Mouse (Mus musculus) G1E (cell line): ENCODE data around the gene Mpzl2. TPM values are rescaled to one million over a fixed set of nuclear protein-coding genes. Genes with fewer than 3 reads are reported as not detected.

Source experiments
- ATAC-seq: 2 replicates; pipeline ENCODE4 v1.8.0; 2016; ENCODE audit warnings: mild to moderate bottlenecking; ENCODE audit not compliant: insufficient number of reproducible peaks, poor library complexity, low FRiP score, severe bottlenecking; ENCODE audit errors: extremely low read depth
- DNase-seq: peaks from one replicate; pipeline ENCODE4 v3.0.0; 2012; ENCODE audit warnings: low spot score
- H3K27me3 ChIP-seq: 2 replicates; pipeline ENCODE4 v1.6.1; 2012; ENCODE audit warnings: mild to moderate bottlenecking, low read length, inconsistent platforms; ENCODE audit not compliant: insufficient read depth
- H3K36me3 ChIP-seq: replicated peaks from 2 replicates; pipeline ENCODE3; 2012; ENCODE audit warnings: mild to moderate bottlenecking, inconsistent platforms
- H3K4me1 ChIP-seq: 2 replicates; pipeline ENCODE4 v1.6.1; 2012; ENCODE audit warnings: low read depth, low read length, inconsistent platforms, mixed read lengths; ENCODE audit not compliant: insufficient read depth
- H3K4me3 ChIP-seq: 2 replicates; pipeline ENCODE4 v1.5.1; 2012; ENCODE audit warnings: low read depth, mild to moderate bottlenecking, inconsistent platforms, low read length, moderate library complexity, mixed read lengths
- H3K9me3 ChIP-seq: replicated peaks from 2 replicates; pipeline ENCODE4 v1.6.1; 2012; ENCODE audit warnings: inconsistent platforms
- CTCF ChIP-seq: IDR thresholded peaks from 2 replicates; pipeline ENCODE4 v1.5.1; 2012; ENCODE audit warnings: low read depth, low read length, inconsistent platforms, mixed read lengths
- GATA1 ChIP-seq: IDR thresholded peaks from 2 replicates; pipeline ENCODE4 v1.6.1; 2012; ENCODE audit warnings: borderline replicate concordance, low read length, inconsistent platforms, mixed read lengths
- GATA2 ChIP-seq: IDR thresholded peaks from 2 replicates; pipeline ENCODE4 v1.6.1; 2012; ENCODE audit warnings: low read depth, low read length, inconsistent platforms, borderline replicate concordance
- POLR2AphosphoS5 ChIP-seq: IDR thresholded peaks from 2 replicates; pipeline ENCODE4 v1.6.1; 2012; ENCODE audit warnings: low read depth, low read length, inconsistent platforms; ENCODE audit not compliant: insufficient replicate concordance
- TAL1 ChIP-seq: conservative IDR thresholded peaks from 2 replicates; pipeline ENCODE4 v1.6.1; 2012; ENCODE audit warnings: low read depth, low read length, inconsistent platforms, mixed read lengths
- polyA plus RNA-seq: library from polyadenylated mRNA; stranded (reverse); fragments of >175 nt; gene quantifications from 2 replicates; pipeline ENCODE4 v1.2.3, GENCODE M21; 2012
- total RNA-seq, 2 experiments: library from RNA; stranded (forward) in 1 of 2; stranded (reverse) in 1 of 2; fragments of 200-1000 nt in 1 of 2; fragments of >200 nt in 1 of 2; fragmentation: Nextera tagmentation in 1 of 2; gene quantifications; 2 replicates each; pipeline ENCODE4 v1.2.3; 2014 to 2017

Mpzl2 gene
- total and polyA plus RNA-seq, 3 experiments: 1.4 TPM; not detected in 2

DNA sequence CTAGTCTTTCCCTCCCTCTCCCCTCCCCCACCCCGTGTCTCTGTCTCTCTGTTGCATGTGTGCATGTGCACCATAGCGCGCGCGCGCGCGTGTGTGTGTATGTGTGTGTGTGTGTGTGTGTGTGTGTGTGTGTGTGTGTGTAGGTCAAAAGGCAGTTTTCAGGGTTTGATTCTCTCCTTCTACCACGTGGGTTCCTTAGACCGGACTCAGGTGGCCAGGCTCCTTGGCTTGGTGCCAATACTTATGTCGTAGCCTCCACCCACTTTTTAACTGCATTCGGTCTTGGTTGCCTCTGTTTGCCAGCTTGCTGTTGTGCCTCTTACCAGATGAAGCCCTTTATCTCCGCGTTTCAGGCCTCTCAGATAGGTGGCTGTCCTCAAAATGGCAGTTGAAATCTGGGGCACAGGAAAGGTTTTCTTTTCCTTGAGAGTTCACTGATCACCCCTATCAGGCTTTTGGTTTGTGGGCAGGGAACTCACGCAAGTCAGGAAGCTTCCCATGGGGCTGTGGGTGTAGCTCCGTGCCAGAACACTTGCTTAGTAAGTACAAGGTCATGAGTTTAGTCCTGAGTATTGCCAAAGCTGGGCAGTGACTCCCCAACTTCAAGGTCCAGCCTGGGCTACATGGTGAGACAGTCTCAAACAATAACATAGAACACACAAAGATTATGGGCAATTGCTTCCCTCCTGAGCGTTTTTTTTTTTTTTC, 1.7 kb downstream of the Mpzl2 start:
- H3K4me3 ChIP-seq: no peak overlapping the region
- no peaks in the 10 kb centered on the region for H3K36me3 ChIP-seq
- peaks cover 25% of the 10 kb centered on the region for H3K27me3 ChIP-seq
- TF ChIP-seq GATA2 (no peak), CTCF (no peak), TAL1 (no peak), GATA1 (no peak), POLR2AphosphoS5 (no peak)
- peaks cover 15% of the 10 kb centered on the region for H3K4me1 ChIP-seq
- no peaks in the 10 kb centered on the region for H3K9me3 ChIP-seq
- DNase-seq (peak; percentile 16), ATAC-seq (no peak)

DNA sequence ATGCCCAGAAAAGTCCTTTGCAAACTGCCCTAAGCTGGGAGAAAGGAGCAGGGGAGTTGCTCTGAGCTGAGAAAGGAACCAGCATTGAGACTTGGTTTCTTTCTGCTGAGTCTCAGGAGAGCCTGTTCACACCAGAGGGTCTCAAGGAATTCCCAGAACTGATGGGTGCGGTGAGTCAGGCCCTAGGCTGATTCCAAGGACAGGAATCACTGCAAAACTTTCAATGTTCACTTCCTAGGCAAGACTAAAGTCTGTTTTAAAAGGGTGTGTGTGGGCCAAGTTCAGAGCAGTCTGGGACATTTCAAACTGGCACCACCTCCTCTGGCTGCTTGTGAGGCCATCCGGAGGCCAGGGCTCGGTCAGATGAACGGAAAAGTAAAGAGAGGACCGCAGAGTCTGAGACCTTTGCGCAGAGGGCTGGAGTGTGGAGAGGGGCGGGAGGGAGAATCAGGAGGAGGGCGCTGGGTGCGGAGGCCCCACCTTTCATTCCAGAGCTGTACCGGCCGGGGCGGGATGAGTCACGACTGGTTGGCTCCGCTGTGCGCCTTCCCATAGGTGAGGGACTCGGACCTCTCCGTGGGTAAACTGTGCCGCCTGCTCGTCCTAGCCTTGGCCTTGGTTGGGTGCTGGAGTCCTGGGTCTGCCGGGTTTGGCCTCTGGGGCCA, 2.6 kb downstream of the Mpzl2 start:
- no peak overlapping the region for H3K4me3 ChIP-seq
- DNase-seq: no peak

DNA sequence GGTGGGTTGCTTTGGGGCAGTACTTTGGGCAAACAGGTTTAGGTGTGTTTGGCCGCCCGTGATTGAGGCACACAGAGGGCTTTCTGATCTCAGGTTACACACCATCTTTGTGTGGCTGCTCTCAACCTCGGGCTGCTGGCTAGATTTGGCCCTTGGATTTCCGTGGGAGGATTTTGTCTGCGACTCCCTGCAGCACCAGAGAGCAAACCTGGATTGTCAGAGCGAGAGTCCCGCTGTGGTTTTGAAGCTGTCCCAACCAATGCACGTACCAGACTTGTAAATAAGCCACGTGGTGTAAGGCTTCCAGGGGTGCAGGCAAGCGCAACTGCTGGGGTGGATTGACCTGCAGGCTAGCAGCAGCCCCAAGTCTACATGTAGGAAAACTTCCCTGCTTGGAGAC, 3.3 kb downstream of the Mpzl2 start:
- H3K4me3 ChIP-seq: no peak overlapping the region
- no peak for DNase-seq
- H3K36me3 ChIP-seq: no peaks in the 10 kb centered on the region
- no peaks in the 10 kb centered on the region for H3K9me3 ChIP-seq
- ATAC-seq: no peak
- TF ChIP-seq TAL1: no peak
- TF ChIP-seq CTCF: no peak
- no peak for TF ChIP-seq GATA2
- no peak for TF ChIP-seq GATA1
- TF ChIP-seq POLR2AphosphoS5: no peak
- peaks cover 32% of the 10 kb centered on the region for H3K27me3 ChIP-seq
- H3K4me1 ChIP-seq: peaks cover 16% of the 10 kb centered on the region

More for the DNA sequence above, 2.6 kb downstream of the Mpzl2 start:
- TF ChIP-seq POLR2AphosphoS5: no peak
- TF ChIP-seq TAL1: no peak
- no peak for TF ChIP-seq GATA1
- TF ChIP-seq GATA2: no peak
- no peak for TF ChIP-seq CTCF
- H3K9me3 ChIP-seq: no peaks in the 10 kb centered on the region
- peaks cover 15% of the 10 kb centered on the region for H3K4me1 ChIP-seq
- no peaks in the 10 kb centered on the region for H3K36me3 ChIP-seq
- ATAC-seq: no peak
- peaks cover 30% of the 10 kb centered on the region for H3K27me3 ChIP-seq

DNA sequence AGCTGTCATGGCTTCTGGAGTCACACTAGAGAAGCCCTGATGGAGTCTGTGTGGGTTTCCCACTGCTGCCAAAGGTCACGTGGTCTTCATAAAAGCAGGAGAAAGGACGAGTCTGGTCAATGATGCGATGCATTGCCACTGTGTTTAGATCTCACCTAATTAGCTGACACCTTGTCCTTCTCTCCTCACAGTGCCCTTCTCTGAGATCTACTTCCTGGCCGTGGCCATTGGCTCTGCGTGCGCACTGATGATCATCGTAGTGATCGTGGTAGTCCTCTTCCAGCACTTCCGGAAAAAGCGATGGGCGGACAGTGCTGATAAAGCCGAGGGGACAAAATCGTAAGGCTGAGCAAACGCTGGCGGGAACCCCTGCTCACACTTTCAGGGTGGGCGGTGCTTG, 7.4 kb downstream of the Mpzl2 start:
- Histone ChIP-seq H3K27me3 (peaks cover 25% of the 10 kb centered on the region), H3K36me3 (no peaks in the 10 kb centered on the region), H3K9me3 (no peaks in the 10 kb centered on the region), H3K4me1 (peaks cover 6% of the 10 kb centered on the region), H3K4me3 (no peak overlapping the region)
- DNase-seq (no peak), ATAC-seq (no peak)
- TF ChIP-seq GATA2 (no peak), POLR2AphosphoS5 (no peak), TAL1 (no peak), GATA1 (no peak), CTCF (no peak)

DNA sequence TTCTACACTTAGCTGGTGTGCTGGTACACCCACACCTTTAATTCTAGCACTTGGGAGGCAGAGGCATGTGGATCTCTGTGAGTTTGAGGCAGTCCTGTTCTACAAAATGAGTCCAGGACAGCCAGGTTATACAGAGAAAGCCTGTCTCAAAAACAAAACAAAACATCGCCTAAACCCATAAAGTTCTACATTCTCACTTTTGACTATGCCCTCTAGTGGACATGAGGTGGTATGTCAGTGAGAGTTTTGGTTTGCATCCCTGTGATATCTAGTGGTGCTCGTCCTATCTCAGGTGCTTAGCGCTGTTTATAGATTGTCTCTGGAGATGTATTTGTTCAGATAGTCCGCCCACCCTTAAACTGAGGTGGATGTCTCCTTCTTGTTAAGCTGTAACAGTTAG, 8.9 kb downstream of the Mpzl2 start:
- TF ChIP-seq GATA1 (no peak), CTCF (peak; percentile 61)
- Histone ChIP-seq H3K4me3 (no peak overlapping the region), H3K27me3 (peaks cover 12% of the 10 kb centered on the region), H3K4me1 (peaks cover 3% of the 10 kb centered on the region), H3K9me3 (no peaks in the 10 kb centered on the region), H3K36me3 (no peaks in the 10 kb centered on the region)
- ATAC-seq (no peak), DNase-seq (peak; percentile 30)

DNA sequence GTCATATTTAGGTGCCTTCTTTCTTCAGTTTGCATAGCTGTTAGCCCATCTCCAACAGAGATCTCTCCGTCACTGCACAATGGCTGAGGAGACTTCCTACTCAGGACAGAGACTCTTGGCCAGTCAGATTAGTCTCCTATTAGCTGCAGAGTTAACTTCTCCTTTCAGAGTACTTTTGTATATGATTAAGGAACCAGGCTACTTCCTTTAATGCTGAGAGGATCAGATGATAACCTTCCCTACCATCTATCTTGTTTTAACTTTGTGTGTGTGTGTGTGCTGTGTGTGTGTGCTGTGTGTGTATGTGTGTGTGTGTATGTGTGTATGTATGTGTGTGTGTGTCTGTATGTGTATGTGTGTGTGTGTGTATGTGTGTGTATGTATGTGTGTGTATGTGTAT, 10.1 kb downstream of the Mpzl2 start:
- H3K4me3 ChIP-seq: no peak overlapping the region
- ATAC-seq: no peak
- H3K4me1 ChIP-seq: peaks cover 3% of the 10 kb centered on the region
- peaks cover 7% of the 10 kb centered on the region; the same call in 1 of the 2 replicates for H3K27me3 ChIP-seq
- no peak for TF ChIP-seq TAL1
- TF ChIP-seq CTCF: no peak
- no peak for TF ChIP-seq POLR2AphosphoS5
- no peak for TF ChIP-seq GATA2
- TF ChIP-seq GATA1: no peak
- no peaks in the 10 kb centered on the region for H3K9me3 ChIP-seq
- DNase-seq: no peak
- H3K36me3 ChIP-seq: no peaks in the 10 kb centered on the region

DNA sequence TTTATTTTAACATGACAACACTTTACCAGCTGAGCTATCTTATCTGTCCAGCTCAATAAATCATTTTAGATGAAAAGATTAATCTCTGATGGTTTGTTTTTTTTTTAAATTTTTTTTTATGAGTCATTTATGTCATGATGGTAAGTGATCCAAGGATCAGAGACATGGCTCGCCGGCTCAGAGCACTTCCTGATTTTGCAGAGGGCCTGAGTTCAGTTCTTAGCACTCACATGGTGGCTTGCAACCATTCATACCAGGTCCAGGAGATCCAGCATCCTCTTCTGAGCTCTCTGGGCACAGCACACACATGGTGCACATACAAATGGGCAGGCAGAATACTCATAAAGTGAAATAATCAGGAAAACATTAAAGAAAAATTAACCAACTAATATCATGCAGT, 10.7 kb downstream of the Mpzl2 start:
- H3K9me3 ChIP-seq: no peaks in the 10 kb centered on the region
- H3K36me3 ChIP-seq: no peaks in the 10 kb centered on the region
- TF ChIP-seq POLR2AphosphoS5: no peak
- no peak for TF ChIP-seq CTCF
- no peak for TF ChIP-seq GATA1
- no peak for TF ChIP-seq TAL1
- TF ChIP-seq GATA2: no peak
- H3K27me3 ChIP-seq: peaks cover 7% of the 10 kb centered on the region; the same call in 1 of the 2 replicates
- peaks cover 3% of the 10 kb centered on the region for H3K4me1 ChIP-seq
- no peak overlapping the region for H3K4me3 ChIP-seq
- DNase-seq (no peak), ATAC-seq (no peak)
